In genomic region chr1:177633966-177634602, GRCm38 (mm10) we compare ENCODE assay signal across 27 mouse cellular contexts.
DNase-seq lines count a peak whose midpoint lies in the region; ATAC-seq and TF ChIP-seq lines count a peak whose summit lies in the region.
"Had no signal": no experiment of that assay in that cellular context is flagged by ENCODE, and none has a peak within 500 bp of the region (broad histone marks: within the 10 kb centered on the region; RNA-seq: fewer than 3 reads in every experiment).

No protein-coding gene starts in this region.

- TF ChIP-seq CTCF in Patski (IDR thresholded peaks at IDR 0.05): no peak
- TF ChIP-seq CTCF in layer of hippocampus, adult 2 months (conservative IDR thresholded peaks at IDR 0.05): no peak

- POLR2A ChIA-PET in Patski (lab: Charles Lee): interaction anchor here (1.5 kb wide), 1 partner anchor 10 kb away, joined by 3 read pairs; no protein-coding TSS in a partner anchor

- 83% methylated on average over 9 of the region's 9 CpGs for WGBS in embryonic facial prominence, embryonic 14.5 days
- 91% methylated on average over 9 of the region's 9 CpGs for WGBS in embryonic facial prominence, embryonic 10.5 days

- no peak overlapping the region for H3K4me2 ChIP-seq in embryonic facial prominence, embryonic 14.5 days (ENCODE audit: low read depth, low read length)
- H3K4me2 ChIP-seq: heart, embryonic 12.5 days; kidney, embryonic 15.5 days; limb, embryonic 13.5 days; liver, embryonic 12.5 days; midbrain, embryonic 15.5 days had no signal

- peak; percentile 21; the same call in 1 of the 2 replicates for ATAC-seq in embryonic facial prominence, embryonic 14.5 days (ENCODE audit: low read depth)
- peak; percentile 89 for ATAC-seq in Patski
- ATAC-seq: forebrain, embryonic 16.5 days; liver, embryonic 12.5 days; midbrain, embryonic 15.5 days had no signal

- in situ Hi-C loops in Patski (cut with MboI; ENCODE audit: low pct_unique_long_range_greater_than_20kb): no loop called here

- H3K36me3 ChIP-seq in embryonic facial prominence, embryonic 14.5 days (ENCODE audit: control insufficient read depth, insufficient read depth, low read length): no peaks in the 10 kb centered on the region
- H3K36me3 ChIP-seq in embryonic facial prominence, embryonic 10.5 days (replicated peaks): no peaks in the 10 kb centered on the region
- H3K36me3 ChIP-seq: heart, embryonic 12.5 days; kidney, embryonic 15.5 days; limb, embryonic 13.5 days; liver, embryonic 12.5 days; midbrain, embryonic 15.5 days had no signal

- H3K4me1 ChIP-seq in embryonic facial prominence, embryonic 14.5 days (ENCODE audit: control insufficient read depth, insufficient read depth, low read length): no peaks in the 10 kb centered on the region; the same call in 1 of the 2 replicates
- peaks cover 26% of the 10 kb centered on the region for H3K4me1 ChIP-seq in embryonic facial prominence, embryonic 10.5 days
- H3K4me1 ChIP-seq: liver, embryonic 12.5 days; midbrain, embryonic 15.5 days had no signal

- DNase-seq in embryonic facial prominence, embryonic 14.5 days (ENCODE audit: low spot score): no peak
- no peak for DNase-seq in embryonic facial prominence, embryonic 10.5 days (ENCODE audit: low spot score)
- peak; percentile 30 to 31 for DNase-seq in urinary bladder, postnatal 36 days (ENCODE audit: low spot score in 2 of 2)
- no peak for DNase-seq in urinary bladder, postnatal 4 days (ENCODE audit: low spot score in 2 of 2)
- DNase-seq in Patski (ENCODE audit: low read depth, low spot score): peak; percentile 46
- no peak for DNase-seq in embryo, embryonic 10 days (ENCODE audit: low spot score)
- no peak for DNase-seq in gastrocnemius, adult 8-10 months (ENCODE audit: low spot score in 2 of 2)
- no peak for DNase-seq in layer of hippocampus, adult 2 months (ENCODE audit: low spot score in 2 of 2)
- DNase-seq: adrenal gland, postnatal 10 days; cerebellum, adult 2 months; cerebellum, postnatal 36 days; gastrocnemius, postnatal 14 days; heart, adult 18-20 months; heart, postnatal 10 days; kidney, adult 11 months; kidney, postnatal 36 days; layer of hippocampus, adult 9-11 months; lung, adult 18-20 months; right cerebral cortex, postnatal 25 days; spleen, adult 18-20 months; thymus, postnatal 25 days had no signal

- no peaks in the 10 kb centered on the region for H3K27me3 ChIP-seq in embryonic facial prominence, embryonic 14.5 days (replicated peaks; ENCODE audit: control insufficient read depth, insufficient read depth, low read length)
- H3K27me3 ChIP-seq in embryonic facial prominence, embryonic 10.5 days (replicated peaks; ENCODE audit: low read depth, poor library complexity, severe bottlenecking): no peaks in the 10 kb centered on the region; the same call in 1 of the 2 replicates
- H3K27me3 ChIP-seq in Patski: no peaks in the 10 kb centered on the region
- H3K27me3 ChIP-seq: kidney, embryonic 15.5 days; limb, embryonic 13.5 days; liver, embryonic 12.5 days; midbrain, embryonic 15.5 days had no signal

- no peak overlapping the region for H3K27ac ChIP-seq in embryonic facial prominence, embryonic 14.5 days (replicated peaks; ENCODE audit: low read depth, low read length)
- H3K27ac ChIP-seq in embryonic facial prominence, embryonic 10.5 days (replicated peaks): no peak overlapping the region
- no peak overlapping the region for H3K27ac ChIP-seq in layer of hippocampus, adult 2 months
- H3K27ac ChIP-seq: kidney, embryonic 15.5 days; limb, embryonic 13.5 days; liver, embryonic 12.5 days; midbrain, embryonic 15.5 days had no signal

- CTCF ChIA-PET in Patski (lab: Charles Lee): interaction anchor here (0.7 to 2.0 kb wide), 7 partner anchors 10 to 45 kb away, joined by 3 to 8 read pairs (median 3); no protein-coding TSS in a partner anchor

- H3K9me3 ChIP-seq in embryonic facial prominence, embryonic 14.5 days (ENCODE audit: control insufficient read depth, low read length): no peaks in the 10 kb centered on the region
- no peaks in the 10 kb centered on the region for H3K9me3 ChIP-seq in embryonic facial prominence, embryonic 10.5 days
- H3K9me3 ChIP-seq: heart, embryonic 12.5 days; kidney, embryonic 15.5 days; limb, embryonic 13.5 days; liver, embryonic 12.5 days; midbrain, embryonic 15.5 days had no signal

- no peak overlapping the region for H3K4me3 ChIP-seq in embryonic facial prominence, embryonic 14.5 days (ENCODE audit: low read depth, low read length)
- no peak overlapping the region for H3K4me3 ChIP-seq in embryonic facial prominence, embryonic 10.5 days
- no peak overlapping the region for H3K4me3 ChIP-seq in layer of hippocampus, adult 2 months
- H3K4me3 ChIP-seq: heart, embryonic 12.5 days; kidney, embryonic 15.5 days; limb, embryonic 13.5 days; liver, embryonic 12.5 days; midbrain, embryonic 15.5 days had no signal

- H3K9ac ChIP-seq in embryonic facial prominence, embryonic 14.5 days (ENCODE audit: low read depth, low read length): no peak overlapping the region
- H3K9ac ChIP-seq: heart, embryonic 12.5 days; kidney, embryonic 15.5 days; limb, embryonic 13.5 days; liver, embryonic 12.5 days; midbrain, embryonic 15.5 days had no signal

Comparison
In these comparisons a context has a peak if more than half of its experiments do, and no peak if none do; other contexts are left out.
1. DNase-seq: peak in urinary bladder, postnatal 36 days (2 of 2) and Patski (single experiment); none in embryonic facial prominence, embryonic 14.5 days (single experiment), embryonic facial prominence, embryonic 10.5 days (single experiment), urinary bladder, postnatal 4 days (0 of 2), embryo, embryonic 10 days (single experiment), gastrocnemius, adult 8-10 months (0 of 2) and layer of hippocampus, adult 2 months (0 of 2).